Mouse (Mus musculus): ENCODE data around the gene Zfyve28.

- TF ChIP-seq GATA1 (IDR thresholded peaks at IDR 0.05; ENCODE audit: borderline replicate concordance, low read length), result no peak
- no peak for TF ChIP-seq FLI1 (IDR thresholded peaks at IDR 0.05; ENCODE audit: low read length)
Measured at GRCm38 (mm10) chr5:34287001-34287837, 1.0 kb downstream of the Zfyve28 start.
